In the genomic region with DNA sequence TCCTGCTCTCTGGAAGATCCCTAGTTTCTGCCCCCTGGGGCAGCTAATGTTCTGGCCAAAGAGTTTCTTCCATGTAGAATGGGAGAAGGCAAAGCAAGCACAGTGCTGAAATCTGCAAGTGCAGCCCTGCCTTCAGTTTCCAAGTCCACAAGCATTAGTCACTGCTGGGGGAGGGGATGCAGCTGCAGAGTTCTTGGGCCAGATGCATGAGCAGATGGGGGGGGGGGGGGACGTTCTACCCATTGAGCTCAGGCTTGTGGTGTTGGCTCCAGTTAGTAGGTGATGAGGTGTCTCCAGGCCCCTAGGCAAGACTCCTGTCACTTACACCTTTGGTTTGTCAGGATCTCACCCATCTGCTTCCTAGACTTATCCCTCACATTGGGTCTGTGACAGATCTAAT, we compare ENCODE assay signal across 13 mouse cellular contexts. TPM values are rescaled to one million over a fixed set of nuclear protein-coding genes. Genes with fewer than 3 reads are reported as not detected.
DNase-seq lines count a peak whose midpoint lies in the region; ATAC-seq lines count a peak whose summit lies in the region.
"Had no signal": no experiment of that assay in that cellular context is flagged by ENCODE, and none has a peak within 500 bp of the region (broad histone marks: within the 10 kb centered on the region; RNA-seq: fewer than 3 reads in every experiment).

No protein-coding gene starts in this region.

- H3K36me3 ChIP-seq in midbrain, embryonic 14.5 days (ENCODE audit: control insufficient read depth, insufficient read depth, low read length): no peaks in the 10 kb centered on the region
- H3K36me3 ChIP-seq in hindbrain, embryonic 11.5 days (ENCODE audit: control insufficient read depth, insufficient read depth, low read length): no peaks in the 10 kb centered on the region
- H3K36me3 ChIP-seq: heart, embryonic 13.5 days; midbrain, embryonic 12.5 days had no signal

- intact Hi-C loops in gastrocnemius, postnatal 36 days (cut with DNase I): loop anchor here (5.0 kb wide), 1 partner anchor 156 kb away; no protein-coding TSS in a partner anchor

- no peak overlapping the region for H3K9ac ChIP-seq in midbrain, embryonic 14.5 days (replicated peaks; ENCODE audit: low read length)
- no peak overlapping the region for H3K9ac ChIP-seq in hindbrain, embryonic 11.5 days (ENCODE audit: low read depth, low read length)
- H3K9ac ChIP-seq: heart, embryonic 13.5 days; midbrain, embryonic 12.5 days had no signal

- WGBS in midbrain, embryonic 14.5 days: 30% methylated on average over 1 of the region's 1 CpGs
- 64% methylated on average over 1 of the region's 1 CpGs for WGBS in hindbrain, embryonic 11.5 days

- H3K4me1 ChIP-seq in midbrain, embryonic 14.5 days (ENCODE audit: control insufficient read depth, insufficient read depth, low read length): 0 out of 2 replicates have a peak, but pooled peaks cover 3% of the 10 kb centered on the region
- H3K4me1 ChIP-seq in hindbrain, embryonic 11.5 days (replicated peaks; ENCODE audit: control insufficient read depth, insufficient read depth, low read length): no peaks in the 10 kb centered on the region
- H3K4me1 ChIP-seq: midbrain, embryonic 12.5 days had no signal

- DNase-seq in adrenal gland, adult 2 months: peak; percentile 13
- no peak for DNase-seq in adrenal gland, postnatal 4 days (ENCODE audit: low spot score in 2 of 2)
- peak; percentile 60 for DNase-seq in A20 (ENCODE audit: low read depth, low spot score)
- DNase-seq in gastrocnemius, postnatal 36 days: peak; percentile 27 to 30
- DNase-seq in lung, postnatal 4 days: peak; percentile 18 to 58
- DNase-seq in cerebellum, postnatal 4 days (ENCODE audit: low spot score in 2 of 2): no peak
- no peak for DNase-seq in midbrain, embryonic 14.5 days
- no peak for DNase-seq in hindbrain, embryonic 11.5 days (ENCODE audit: low spot score)
- DNase-seq: cerebellum, adult 11 months; kidney, adult 11 months had no signal

- H3K9me3 ChIP-seq in midbrain, embryonic 14.5 days (ENCODE audit: control insufficient read depth, low read length): no peaks in the 10 kb centered on the region
- H3K9me3 ChIP-seq in hindbrain, embryonic 11.5 days (ENCODE audit: control insufficient read depth, low read length): no peaks in the 10 kb centered on the region
- H3K9me3 ChIP-seq: heart, embryonic 13.5 days; midbrain, embryonic 12.5 days had no signal

- no peak for ATAC-seq in midbrain, embryonic 14.5 days (ENCODE audit: low FRiP score, low TSS enrichment)
- no peak for ATAC-seq in hindbrain, embryonic 11.5 days (ENCODE audit: low FRiP score)

- H3K4me3 ChIP-seq in midbrain, embryonic 14.5 days (replicated peaks; ENCODE audit: low read depth, low read length): no peak overlapping the region
- H3K4me3 ChIP-seq in hindbrain, embryonic 11.5 days (ENCODE audit: low read depth, low read length): no peak overlapping the region
- H3K4me3 ChIP-seq: heart, embryonic 13.5 days; midbrain, embryonic 12.5 days had no signal

- H3K27me3 ChIP-seq in midbrain, embryonic 14.5 days (ENCODE audit: control insufficient read depth, insufficient read depth, low read length): no peaks in the 10 kb centered on the region
- no peaks in the 10 kb centered on the region for H3K27me3 ChIP-seq in hindbrain, embryonic 11.5 days (ENCODE audit: control insufficient read depth, insufficient read depth, low read length)
- H3K27me3 ChIP-seq: heart, embryonic 13.5 days; midbrain, embryonic 12.5 days had no signal

- no peak overlapping the region for H3K4me2 ChIP-seq in midbrain, embryonic 14.5 days (ENCODE audit: low read length)
- no peak overlapping the region for H3K4me2 ChIP-seq in hindbrain, embryonic 11.5 days (replicated peaks; ENCODE audit: low read depth, low read length)
- H3K4me2 ChIP-seq: heart, embryonic 13.5 days; liver, embryonic 11.5 days; midbrain, embryonic 12.5 days had no signal

- no peak overlapping the region for H3K27ac ChIP-seq in midbrain, embryonic 14.5 days (replicated peaks; ENCODE audit: low read depth, low read length)
- no peak overlapping the region for H3K27ac ChIP-seq in hindbrain, embryonic 11.5 days (ENCODE audit: low read depth, low read length)
- H3K27ac ChIP-seq: heart, embryonic 13.5 days; midbrain, embryonic 12.5 days had no signal

RNA-seq across cellular contexts. Expression of a gene that starts 24.8 kb away (rescaled TPM):
- 1 to 10 TPM; 1.2 to 4.4 TPM for total RNA-seq in adrenal gland, adult 2 months (2021)
- polyA plus RNA-seq in adrenal gland, adult 2 months (2012; rRNA removed): 1.3 and 1.7 TPM in 2 replicates
- 1 to 10 TPM; 5.6 to 8.2 TPM for total RNA-seq in adrenal gland, postnatal 4 days (2021)
- total RNA-seq in gastrocnemius, postnatal 36 days (2021): 1 to 10 TPM; 1.9 to 2.3 TPM
- 2.8 and 3.2 TPM in 2 replicates for polyA plus RNA-seq in midbrain, embryonic 14.5 days (2014; fragmentation: Nextera tagmentation; extraction: Ambion mirVana)
- polyA plus RNA-seq in hindbrain, embryonic 11.5 days (2014; fragmentation: Nextera tagmentation; extraction: Ambion mirVana): 1.2 and 2.1 TPM in 2 replicates

RNA-seq across cellular contexts. Expression of a gene that starts 46.7 kb away (rescaled TPM):
- total RNA-seq in adrenal gland, adult 2 months (2021): 1 to 10 TPM in 1 of 2 experiments, under 1 TPM in 1; 0.89 to 1.5 TPM
- polyA plus RNA-seq in adrenal gland, adult 2 months (2012; rRNA removed): 1.1 TPM in 2 replicates
- total RNA-seq in adrenal gland, postnatal 4 days (2021): 1 to 10 TPM; 1.4 to 1.5 TPM
- total RNA-seq in gastrocnemius, postnatal 36 days (2021): 1 to 10 TPM in 1 of 2 experiments, under 1 TPM in 1; 0.47 to 1.1 TPM
- 0.93 and 2.9 TPM in 2 replicates for polyA plus RNA-seq in midbrain, embryonic 14.5 days (2014; fragmentation: Nextera tagmentation; extraction: Ambion mirVana)
- 1.1 and 2.4 TPM in 2 replicates for polyA plus RNA-seq in hindbrain, embryonic 11.5 days (2014; fragmentation: Nextera tagmentation; extraction: Ambion mirVana)

Comparison
In these comparisons a context has a peak if more than half of its experiments do, and no peak if none do; other contexts are left out.
1. DNase-seq: peak in adrenal gland, adult 2 months (single experiment), A20 (single experiment), gastrocnemius, postnatal 36 days (2 of 2) and lung, postnatal 4 days (2 of 2); none in adrenal gland, postnatal 4 days (0 of 2), cerebellum, postnatal 4 days (0 of 2), midbrain, embryonic 14.5 days (single experiment) and hindbrain, embryonic 11.5 days (single experiment).